Mouse (Mus musculus) hindbrain, embryonic 16.5 days (tissue): ENCODE measurements around the gene Coq8b. TPM values are rescaled to one million over a fixed set of nuclear protein-coding genes. Genes with fewer than 3 reads are reported as not detected.

ENCODE experiments used
- ATAC-seq: fragments of 200-750 bp; cut with Nextera tagmentation; 2 replicates; pipeline ENCODE4 v1.8.0; 2017; ENCODE audit warnings: moderate TSS enrichment, moderate library complexity
- H3K27ac ChIP-seq: fragments of 300-500 bp; sonication (generic); 2 replicates; pipeline ENCODE4 v1.5.1; 2014; ENCODE audit warnings: low read depth, mild to moderate bottlenecking, control low read depth, low read length, moderate library complexity
- H3K27me3 ChIP-seq: fragments of 300-500 bp; sonication (generic); replicated peaks from 2 replicates; pipeline ENCODE4 v1.6.1; 2014; ENCODE audit warnings: low read length; ENCODE audit not compliant: control insufficient read depth, insufficient read depth
- H3K36me3 ChIP-seq: fragments of 300-500 bp; sonication (generic); 2 replicates; pipeline ENCODE4 v1.6.1; 2014; ENCODE audit warnings: mild to moderate bottlenecking, low read length, moderate library complexity, mixed read lengths; ENCODE audit not compliant: control insufficient read depth, insufficient read depth
- H3K4me1 ChIP-seq: fragments of 300-500 bp; sonication (generic); 2 replicates; pipeline ENCODE4 v1.6.1; 2014; ENCODE audit warnings: low read depth, low read length; ENCODE audit not compliant: control insufficient read depth, insufficient read depth
- H3K4me2 ChIP-seq: fragments of 300-500 bp; sonication (generic); 2 replicates; pipeline ENCODE4 v1.6.1; 2014; ENCODE audit warnings: mild to moderate bottlenecking, low read length, control low read depth, moderate library complexity
- H3K4me3 ChIP-seq: fragments of 300-500 bp; sonication (generic); 2 replicates; pipeline ENCODE4 v1.5.1; 2014; ENCODE audit warnings: mild to moderate bottlenecking, low read length, control low read depth, moderate library complexity
- H3K9ac ChIP-seq: fragments of 300-500 bp; sonication (generic); 2 replicates; pipeline ENCODE4 v1.6.1; 2014; ENCODE audit warnings: low read depth, mild to moderate bottlenecking, control low read depth, low read length, moderate library complexity
- H3K9me3 ChIP-seq: fragments of 300-500 bp; sonication (generic); 2 replicates; pipeline ENCODE4 v1.6.1; 2014; ENCODE audit warnings: mild to moderate bottlenecking, low read length, moderate library complexity; ENCODE audit not compliant: control insufficient read depth
- WGBS: fragments of 180-500 bp; shearing (Covaris S2); extraction: QIAGEN DNeasy Blood & Tissue Kit; methylation state at CpG from one replicate; pipeline ENCODE4 v1.1.7; 2014; 5-methylcytosine and 5-hydroxymethylcytosine counted together
- microRNA counts: library from miRNA; unstranded; fragments of <30 nt; microRNA quantifications from one replicate; lab custom pipeline; 2016
- microRNA-seq: library from miRNA; unstranded; fragments of <30 nt; microRNA quantifications from one replicate; pipeline ENCODE4, GENCODE M21; 2017
- polyA plus RNA-seq: library from polyadenylated mRNA; unstranded; fragments of >200 nt; fragmentation: Nextera tagmentation; extraction: Ambion mirVana; gene quantifications from 2 replicates; pipeline ENCODE4 v1.2.1, GENCODE M21; 2015

The Coq8b gene
- polyA plus RNA-seq, 1 experiment from 2014 or later, result 21.8 TPM

DNA sequence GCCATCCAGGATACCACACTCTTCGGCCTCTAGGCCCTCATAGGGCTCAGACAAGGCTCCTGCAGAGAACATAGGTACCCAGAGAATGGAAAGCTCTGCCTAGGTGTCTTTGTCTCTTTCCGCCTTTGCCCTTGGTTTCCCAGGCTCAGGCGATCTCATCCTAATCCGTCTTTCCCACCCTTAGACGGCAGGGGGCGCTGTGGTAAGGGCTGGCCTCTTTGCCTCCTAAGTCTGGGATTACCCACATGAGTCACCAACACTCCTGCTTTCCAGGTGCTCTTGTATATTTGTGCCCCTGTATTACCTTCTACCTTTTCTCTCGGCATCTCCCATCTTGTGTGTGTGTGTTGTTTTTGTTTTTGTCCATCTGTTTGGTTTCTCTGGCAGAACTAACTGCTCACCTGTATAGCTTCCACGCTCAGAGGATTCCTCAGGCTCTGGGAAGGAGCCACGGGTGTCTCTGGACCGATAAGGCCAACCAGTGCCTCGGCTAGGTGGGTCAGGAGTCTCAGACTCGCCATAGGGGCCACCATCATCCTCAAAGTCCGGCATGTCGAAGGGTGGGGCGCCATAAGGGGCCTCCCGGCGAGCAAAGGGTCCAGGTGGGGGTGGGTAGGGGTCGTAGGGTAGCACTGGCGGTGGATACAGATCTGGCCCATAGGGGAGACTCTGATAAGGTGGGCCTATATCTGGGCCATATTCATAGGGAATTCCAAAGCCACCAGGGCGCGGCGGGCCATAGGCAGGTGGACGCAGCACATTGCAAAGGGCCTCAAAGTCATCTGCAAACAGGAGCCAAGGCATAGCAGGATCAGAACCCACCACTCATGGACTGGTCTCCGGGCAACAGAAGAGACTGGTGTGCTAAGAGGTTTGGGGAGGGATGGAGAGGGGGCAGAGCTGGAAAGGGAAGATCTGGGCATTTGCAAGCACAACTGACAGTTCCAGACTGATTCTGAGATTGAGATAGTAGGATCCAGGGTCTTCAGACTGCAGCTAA lies 73.6 kb downstream of the Coq8b start:
- WGBS, result 78% methylated on average over 24 of the region's 24 CpGs
- no peak for ATAC-seq
- Histone ChIP-seq H3K4me3 (no peak overlapping the region), H3K9ac (no peak overlapping the region), H3K36me3 (no peaks in the 10 kb centered on the region), H3K9me3 (no peaks in the 10 kb centered on the region), H3K4me2 (no peak overlapping the region), H3K27me3 (peaks cover 6% of the 10 kb centered on the region), H3K27ac (no peak overlapping the region), H3K4me1 (peaks cover 9% of the 10 kb centered on the region)

DNA sequence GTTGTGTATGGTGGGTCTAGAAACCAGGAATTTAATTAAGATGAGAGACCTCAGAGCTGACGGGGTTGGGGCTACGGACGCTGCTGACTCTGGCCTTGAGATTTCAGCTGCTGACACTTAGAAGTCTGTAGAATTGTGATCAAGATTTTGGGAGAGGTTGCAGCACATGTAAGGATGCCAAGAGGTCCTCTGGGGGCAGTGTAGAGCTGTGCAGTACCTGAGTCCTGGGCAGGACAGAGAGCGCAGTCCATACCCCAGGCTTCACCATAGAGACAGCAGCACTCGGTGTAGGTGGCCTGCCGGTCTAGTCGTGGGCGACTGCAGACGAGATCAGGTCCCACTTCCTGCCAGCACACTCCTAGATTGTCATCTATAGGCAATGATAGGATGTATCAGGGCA lies 74.7 kb downstream of the Coq8b start:
- no peak overlapping the region for H3K4me2 ChIP-seq
- H3K27me3 ChIP-seq, result peaks cover 6% of the 10 kb centered on the region
- H3K9me3 ChIP-seq, result no peaks in the 10 kb centered on the region
- no peaks in the 10 kb centered on the region for H3K36me3 ChIP-seq
- ATAC-seq, result no peak
- no peak overlapping the region for H3K9ac ChIP-seq
- H3K27ac ChIP-seq, result no peak overlapping the region
- peaks cover 9% of the 10 kb centered on the region for H3K4me1 ChIP-seq
- WGBS, result 57% methylated on average over 9 of the region's 9 CpGs
- H3K4me3 ChIP-seq, result no peak overlapping the region

MicroRNAs within 50 kb of the gene (microRNA counts, 519-probe panel; counts per million panel counts)
- microRNA mmu-miR-1191 (lab: Ali Mortazavi, UCI), result 1,140 counts per million, percentile 8 among the panel's probes with 10 or more counts

Small RNA genes lying within 50 kb of the gene (microRNA-seq; reads per million reads assigned to microRNA genes)
- 1.2 reads per million for gene Mir1191

Other genes starting within 250 kb of the Coq8b start
- gene Cyp2a12, start 203.9 kb upstream of the Coq8b start, polyA plus RNA-seq, result not detected in 2 replicates
- gene Cyp2f2, start 113.1 kb upstream of the Coq8b start, polyA plus RNA-seq, result 0.16 and 0.34 TPM in 2 replicates
- 0.13 and 0.30 TPM in 2 replicates for gene Cyp2t4, start 79.3 kb upstream of the Coq8b start, polyA plus RNA-seq
- 92.7 and 102 TPM in 2 replicates for gene Egln2, start 66.2 kb upstream of the Coq8b start, polyA plus RNA-seq
- 112 and 118 TPM in 2 replicates for gene Rab4b, start 54.1 kb upstream of the Coq8b start, polyA plus RNA-seq
- gene Gm21983, start 51.9 kb upstream of the Coq8b start, polyA plus RNA-seq, result not detected in 2 replicates
- gene Mia, start 51.9 kb upstream of the Coq8b start, polyA plus RNA-seq, result 30.3 and 40.5 TPM in 2 replicates
- gene BC024978, start 37.2 kb upstream of the Coq8b start, polyA plus RNA-seq, result 2.7 and 3.7 TPM in 2 replicates
- gene Snrpa, start 36.8 kb upstream of the Coq8b start, polyA plus RNA-seq, result 177 and 194 TPM in 2 replicates
- 5.7 and 5.9 TPM in 2 replicates for gene Itpkc, start 4.4 kb upstream of the Coq8b start, polyA plus RNA-seq
- 54.4 and 59.5 TPM in 2 replicates for gene Numbl, start 25.4 kb downstream of the Coq8b start, polyA plus RNA-seq
- 14.1 and 17.2 TPM in 2 replicates for gene Ltbp4, start 104.7 kb downstream of the Coq8b start, polyA plus RNA-seq
- 31.6 and 38.0 TPM in 2 replicates for gene Shkbp1, start 123.0 kb downstream of the Coq8b start, polyA plus RNA-seq
- gene Gm20479, start 124.4 kb downstream of the Coq8b start, polyA plus RNA-seq, result not detected in 2 replicates
- gene Sptbn4, start 214.7 kb downstream of the Coq8b start, polyA plus RNA-seq, result 3.1 and 3.7 TPM in 2 replicates
- gene Blvrb, start 215.0 kb downstream of the Coq8b start, polyA plus RNA-seq, result 23.4 and 23.7 TPM in 2 replicates
- 9.7 and 10.7 TPM in 2 replicates for gene Sertad3, start 240.7 kb downstream of the Coq8b start, polyA plus RNA-seq